Mouse (Mus musculus): ENCODE data around the gene Foxd2.

DNA sequence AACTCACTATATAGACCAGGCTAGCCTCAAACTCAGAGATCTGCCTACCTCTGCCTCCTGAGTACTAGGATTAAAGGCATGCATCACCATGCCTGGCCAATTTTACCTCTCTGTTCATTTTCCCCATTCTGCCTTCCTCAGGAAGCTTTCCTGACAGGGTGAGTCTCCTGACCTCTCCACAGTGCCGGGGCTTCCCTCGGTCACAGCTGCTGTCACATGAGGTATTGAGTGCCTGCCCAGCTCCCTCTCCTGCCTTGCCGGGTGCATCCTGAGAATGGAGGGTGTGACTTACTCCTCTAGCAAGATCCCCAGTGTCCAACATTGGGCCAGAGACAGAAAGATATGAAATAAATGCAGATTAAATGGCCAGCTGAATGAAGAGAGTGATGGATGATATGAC, 29.6 kb upstream of the Foxd2 start:
- TF ChIP-seq CTCF (IDR thresholded peaks at IDR 0.05; ENCODE audit: extremely low read depth, insufficient read length, insufficient replicate concordance, low read depth, low read length) (no peak), POLR2A (IDR thresholded peaks at IDR 0.05; ENCODE audit: low read depth, low read length) (no peak)

All from small intestine, adult 2 months (tissue).